Mouse (Mus musculus) E14TG2a.4 (cell line): ENCODE measurements around the gene Zbtb2.

Experiments
- CTCF ChIP-seq: conservative IDR thresholded peaks from 2 replicates; pipeline ENCODE4 v1.5.1; 2014; ENCODE audit warnings: low read length
- POU5F1 ChIP-seq: IDR thresholded peaks from 2 replicates; pipeline ENCODE4 v1.6.1; 2014; ENCODE audit warnings: low read length, borderline replicate concordance

DNA sequence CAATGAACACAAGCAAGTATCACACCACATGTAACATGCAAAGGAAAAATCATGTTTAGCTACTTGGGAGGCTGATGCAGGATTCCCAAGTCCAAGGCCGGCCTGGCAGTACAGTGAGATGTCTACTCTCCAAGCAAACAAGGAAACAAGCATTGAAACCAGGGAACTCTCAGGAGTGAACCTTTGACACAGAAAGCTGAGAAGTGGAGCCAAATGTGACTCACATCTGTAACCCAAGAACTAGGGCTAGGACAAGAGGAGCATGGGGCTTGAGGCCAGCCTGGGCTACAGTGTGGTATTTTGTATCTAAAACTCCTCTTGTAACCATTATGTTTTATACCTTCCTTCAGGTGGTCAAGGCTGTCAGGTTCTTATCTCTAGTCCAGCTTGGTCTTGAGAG, 19.3 kb upstream of the Zbtb2 start:
- TF ChIP-seq CTCF (no peak), POU5F1 (no peak)
